Mouse (Mus musculus): ENCODE data around the gene Cutal.

DNA sequence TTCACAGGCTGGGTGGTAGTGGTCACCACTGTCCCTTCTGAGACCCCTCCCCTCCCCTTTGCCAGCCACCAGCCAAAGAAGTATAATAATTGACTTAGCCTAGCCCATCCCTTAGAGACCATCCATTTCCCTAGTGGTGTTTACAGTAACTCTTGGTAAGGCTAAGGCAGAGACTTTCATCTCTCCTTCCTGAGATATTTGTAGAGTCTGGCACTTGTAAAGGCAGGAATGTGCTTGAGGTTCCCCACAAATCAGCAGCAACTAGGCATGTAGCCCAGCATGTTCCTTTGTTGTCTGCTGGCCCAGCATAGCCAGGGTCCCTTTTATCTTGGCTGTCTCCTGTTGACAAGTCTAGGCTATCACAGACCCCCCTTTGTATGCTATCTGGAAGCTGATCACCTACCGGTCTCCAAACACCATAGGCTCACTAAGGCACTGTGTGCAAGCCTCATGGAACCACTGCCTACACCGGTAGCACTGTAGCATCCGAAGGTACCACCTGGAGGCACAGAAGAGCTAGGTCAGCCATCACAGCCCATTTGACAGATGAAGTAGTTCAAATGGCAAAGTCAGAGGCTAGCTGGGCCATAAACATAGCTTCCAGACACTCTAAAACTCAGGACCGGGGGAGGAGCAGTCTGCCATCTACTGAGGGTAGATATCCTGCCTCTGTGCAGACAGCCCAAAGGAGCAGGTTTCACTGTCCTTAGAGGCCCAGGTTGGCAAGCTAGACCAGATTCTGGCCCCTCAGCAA is 29.6 kb downstream of the Cutal start:
- TF ChIP-seq CTCF (IDR thresholded peaks at IDR 0.05; ENCODE audit: borderline replicate concordance, control insufficient read depth, extremely low read depth, insufficient read depth, low read length, poor library complexity) (no peak), POLR2A (IDR thresholded peaks at IDR 0.05; ENCODE audit: control insufficient read depth, extremely low read depth, insufficient read depth, low read length, poor library complexity) (no peak)

Data from thymus, adult 2 months (tissue).